Mouse (Mus musculus) right cerebral cortex, postnatal 25 days (tissue): ENCODE measurements at regions not wholly inside any gene's neighbourhood (a gene's known extent, or its start where the extent isn't known, plus 50 kb on each side); places are given as distances from the start of the nearest gene placed in this dataset.
"Not testable (repeated sequence)": the region's sequence is repeated elsewhere in the genome, so short reads cannot be mapped to it uniquely, and the experiment has no call there.

ENCODE experiments used
- DNase-seq: peaks from one replicate; pipeline ENCODE4 v3.0.0; 2022

GRCm38 (mm10) chr3:15022773-15023172 is 136.7 kb downstream of the Car2 start:
- no peak for DNase-seq

GRCm38 (mm10) chr3:15040866-15041528 is 154.9 kb downstream of the Car2 start:
- DNase-seq: no peak

- DNase-seq: no peak
These were observed 167.9 kb downstream of the Car2 start for GRCm38 (mm10) chr3:15053968-15054367.

- DNase-seq: not testable (repeated sequence)
These were observed 169.6 kb downstream of the Car2 start for GRCm38 (mm10) chr3:15055516-15056256.

- DNase-seq: not testable (repeated sequence)
These were observed 170.9 kb downstream of the Car2 start for GRCm38 (mm10) chr3:15056788-15057585.

GRCm38 (mm10) chr3:15065681-15066080 is 179.6 kb downstream of the Car2 start:
- DNase-seq: no peak

GRCm38 (mm10) chr3:15068256-15068655 is 182.2 kb downstream of the Car2 start:
- no peak for DNase-seq

- DNase-seq: no peak
These were observed 185.2 kb downstream of the Car2 start for GRCm38 (mm10) chr3:15071030-15071883.

- DNase-seq: no peak
These were observed 187.3 kb downstream of the Car2 start for GRCm38 (mm10) chr3:15073405-15073804.

GRCm38 (mm10) chr3:15073847-15074246 is 187.8 kb downstream of the Car2 start:
- DNase-seq: no peak

GRCm38 (mm10) chr3:15074949-15075348 is 188.9 kb downstream of the Car2 start:
- no peak for DNase-seq

GRCm38 (mm10) chr3:15090124-15090523 is 204.1 kb downstream of the Car2 start:
- no peak for DNase-seq

GRCm38 (mm10) chr3:15098206-15098817 is 212.2 kb downstream of the Car2 start:
- no peak for DNase-seq

- no peak for DNase-seq
These were observed 212.9 kb downstream of the Car2 start for GRCm38 (mm10) chr3:15098981-15099380.

- DNase-seq: no peak
These were observed 219.6 kb downstream of the Car2 start for GRCm38 (mm10) chr3:15105627-15106026.

GRCm38 (mm10) chr3:15106281-15106680 is 220.2 kb downstream of the Car2 start:
- DNase-seq: no peak

GRCm38 (mm10) chr3:15107301-15107700 is 221.2 kb downstream of the Car2 start:
- DNase-seq: no peak

- DNase-seq: no peak
These were observed 222.3 kb downstream of the Car2 start for GRCm38 (mm10) chr3:15108239-15108934.

- DNase-seq: no peak
These were observed 221.9 kb downstream of the Gm9733 start for GRCm38 (mm10) chr3:15110037-15110748.

- DNase-seq: no peak
These were observed 219.8 kb downstream of the Gm9733 start for GRCm38 (mm10) chr3:15112177-15112838.
